Mouse (Mus musculus): ENCODE results near the gene Lyz1.
A peak's percentile ranks its signal among the peaks of the same experiment; 100 is the strongest.
"Not testable (repeated sequence)": the region's sequence is repeated elsewhere in the genome, so short reads cannot be mapped to it uniquely, and the experiment has no call there.

The Lyz1 gene

GRCm38 (mm10) chr10:117287226-117287850 is 5.3 kb downstream of the Lyz1 start:
- DNase-seq (ENCODE audit: low spot score in 2 of 2), result no peak

- no peak for DNase-seq (ENCODE audit: low spot score in 2 of 2)
Observed at GRCm38 (mm10) chr10:117286366-117286970, 6.2 kb downstream of the Lyz1 start.

- not testable (repeated sequence) for DNase-seq (ENCODE audit: low spot score in 2 of 2)
Observed at GRCm38 (mm10) chr10:117285584-117285983, 7.1 kb downstream of the Lyz1 start.

GRCm38 (mm10) chr10:117284578-117285520 is 7.8 kb downstream of the Lyz1 start:
- DNase-seq (ENCODE audit: low spot score in 2 of 2), result no peak

GRCm38 (mm10) chr10:117283871-117284577 is 8.6 kb downstream of the Lyz1 start:
- DNase-seq (ENCODE audit: low spot score in 2 of 2), result no peak

- not testable (repeated sequence) for DNase-seq (ENCODE audit: low spot score in 2 of 2)
Observed at GRCm38 (mm10) chr10:117283196-117283595, 9.5 kb downstream of the Lyz1 start.

GRCm38 (mm10) chr10:117282551-117282950 is 10.1 kb downstream of the Lyz1 start:
- DNase-seq (ENCODE audit: low spot score in 2 of 2), result no peak

- DNase-seq (ENCODE audit: low spot score in 2 of 2), result no peak
Observed at GRCm38 (mm10) chr10:117282049-117282448, 10.6 kb downstream of the Lyz1 start, which contains the start of gene Lyz2. Gene Lyz2 (minus strand): TSS chr10:117282321.

- DNase-seq (ENCODE audit: low spot score in 2 of 2), result no peak
Observed at GRCm38 (mm10) chr10:117281381-117281920, 11.2 kb downstream of the Lyz1 start.

- DNase-seq (ENCODE audit: low spot score in 2 of 2), result peak in 1 of 2 experiments; percentile 26
Observed at GRCm38 (mm10) chr10:117280000-117280399, 12.7 kb downstream of the Lyz1 start.

GRCm38 (mm10) chr10:117278510-117278909 is 14.2 kb downstream of the Lyz1 start:
- DNase-seq (ENCODE audit: low spot score in 2 of 2), result not testable (repeated sequence)

- not testable (repeated sequence) for DNase-seq (ENCODE audit: low spot score in 2 of 2)
Observed at GRCm38 (mm10) chr10:117277779-117278178, 14.9 kb downstream of the Lyz1 start.

GRCm38 (mm10) chr10:117275681-117276369 is 16.8 kb downstream of the Lyz1 start:
- no peak for DNase-seq (ENCODE audit: low spot score in 2 of 2)

- DNase-seq (ENCODE audit: low spot score in 2 of 2), result not testable (repeated sequence)
Observed at GRCm38 (mm10) chr10:117274645-117275044, 18.0 kb downstream of the Lyz1 start.

- DNase-seq (ENCODE audit: low spot score in 2 of 2), result no peak
Observed at GRCm38 (mm10) chr10:117272023-117272422, 20.6 kb downstream of the Lyz1 start.

- DNase-seq (ENCODE audit: low spot score in 2 of 2), result no peak
Observed at GRCm38 (mm10) chr10:117259870-117260269, 32.8 kb downstream of the Lyz1 start.

GRCm38 (mm10) chr10:117238603-117239002 is 54.1 kb downstream of the Lyz1 start, which contains the start of gene 9530003J23Rik:
Gene 9530003J23Rik (minus strand): TSS chr10:117238703.
- DNase-seq (ENCODE audit: low spot score in 2 of 2), result no peak

Data from thymus, postnatal 10 days (tissue).